Mouse (Mus musculus): ENCODE results near the gene Vezt. TPM values are rescaled to one million over a fixed set of nuclear protein-coding genes. Genes with fewer than 3 reads are reported as not detected.
A peak's percentile ranks its signal among the peaks of the same experiment; 100 is the strongest.

Vezt gene
- polyA plus RNA-seq, 1 experiment, result 25.7 TPM

GRCm38 (mm10) chr10:94049121-94049520 lies 13.5 kb upstream of the Vezt start:
- Histone ChIP-seq H3K27ac (ENCODE audit: insufficient read depth, low read length) (no peak overlapping the region), H3K27me3 (ENCODE audit: control insufficient read depth, insufficient read depth, low read length) (no peaks in the 10 kb centered on the region), H3K4me3 (replicated peaks; ENCODE audit: insufficient read depth, low read depth, low read length) (no peak overlapping the region), H3K4me1 (ENCODE audit: control insufficient read depth, insufficient read depth, low read length) (peaks cover 3% of the 10 kb centered on the region)
- 29% methylated on average over 8 of the region's 8 CpGs for WGBS
- TF ChIP-seq POLR2A (IDR thresholded peaks at IDR 0.05; ENCODE audit: borderline replicate concordance, insufficient read depth, low read length) (no peak), CTCF (IDR thresholded peaks at IDR 0.05; ENCODE audit: borderline replicate concordance, insufficient read depth, low read depth, low read length) (no peak)
- DNase-seq, result no peak

GRCm38 (mm10) chr10:94047845-94048559 lies 12.4 kb upstream of the Vezt start:
- DNase-seq, result no peak
- WGBS, result 77% methylated on average over 10 of the region's 10 CpGs
- Histone ChIP-seq H3K4me1 (ENCODE audit: control insufficient read depth, insufficient read depth, low read length) (peaks cover 3% of the 10 kb centered on the region), H3K27ac (ENCODE audit: insufficient read depth, low read length) (no peak overlapping the region), H3K27me3 (ENCODE audit: control insufficient read depth, insufficient read depth, low read length) (no peaks in the 10 kb centered on the region), H3K4me3 (replicated peaks; ENCODE audit: insufficient read depth, low read depth, low read length) (no peak overlapping the region)
- TF ChIP-seq POLR2A (IDR thresholded peaks at IDR 0.05; ENCODE audit: borderline replicate concordance, insufficient read depth, low read length) (no peak), CTCF (IDR thresholded peaks at IDR 0.05; ENCODE audit: borderline replicate concordance, insufficient read depth, low read depth, low read length) (no peak)

- 60% methylated on average over 1 of the region's 1 CpGs for WGBS
- no peak for DNase-seq
- no peak overlapping the region for H3K4me3 ChIP-seq (replicated peaks; ENCODE audit: insufficient read depth, low read depth, low read length)
- no peaks in the 10 kb centered on the region for H3K27me3 ChIP-seq (ENCODE audit: control insufficient read depth, insufficient read depth, low read length)
- H3K4me1 ChIP-seq (ENCODE audit: control insufficient read depth, insufficient read depth, low read length), result peaks cover 3% of the 10 kb centered on the region
- H3K27ac ChIP-seq (ENCODE audit: insufficient read depth, low read length), result no peak overlapping the region
- TF ChIP-seq CTCF (IDR thresholded peaks at IDR 0.05; ENCODE audit: borderline replicate concordance, insufficient read depth, low read depth, low read length) (no peak), POLR2A (IDR thresholded peaks at IDR 0.05; ENCODE audit: borderline replicate concordance, insufficient read depth, low read length) (no peak)
Measured at GRCm38 (mm10) chr10:94047024-94047423, 11.4 kb upstream of the Vezt start.

GRCm38 (mm10) chr10:94045301-94045700 lies 9.7 kb upstream of the Vezt start:
- 91% methylated on average over 13 of the region's 13 CpGs for WGBS
- no peak overlapping the region for H3K4me3 ChIP-seq (replicated peaks; ENCODE audit: insufficient read depth, low read depth, low read length)

GRCm38 (mm10) chr10:94043908-94044307 lies 8.3 kb upstream of the Vezt start:
- H3K27me3 ChIP-seq (ENCODE audit: control insufficient read depth, insufficient read depth, low read length), result no peaks in the 10 kb centered on the region
- TF ChIP-seq POLR2A (IDR thresholded peaks at IDR 0.05; ENCODE audit: borderline replicate concordance, insufficient read depth, low read length), result no peak
- no peak for DNase-seq
- H3K27ac ChIP-seq (ENCODE audit: insufficient read depth, low read length), result no peak overlapping the region
- H3K4me3 ChIP-seq (replicated peaks; ENCODE audit: insufficient read depth, low read depth, low read length), result no peak overlapping the region
- H3K4me1 ChIP-seq (ENCODE audit: control insufficient read depth, insufficient read depth, low read length), result no peaks in the 10 kb centered on the region; the same call in 1 of the 2 replicates
- 66% methylated on average over 10 of the region's 10 CpGs for WGBS

More at GRCm38 (mm10) chr10:94045301-94045700, 9.7 kb upstream of the Vezt start:
- Histone ChIP-seq H3K27ac (ENCODE audit: insufficient read depth, low read length) (no peak overlapping the region), H3K27me3 (ENCODE audit: control insufficient read depth, insufficient read depth, low read length) (no peaks in the 10 kb centered on the region), H3K4me1 (ENCODE audit: control insufficient read depth, insufficient read depth, low read length) (peaks cover 3% of the 10 kb centered on the region)
- no peak for DNase-seq
- TF ChIP-seq POLR2A (IDR thresholded peaks at IDR 0.05; ENCODE audit: borderline replicate concordance, insufficient read depth, low read length) (no peak), CTCF (IDR thresholded peaks at IDR 0.05; ENCODE audit: borderline replicate concordance, insufficient read depth, low read depth, low read length) (peak; percentile 1; the same call in 1 of the 2 replicates)

GRCm38 (mm10) chr10:94038366-94039260 lies 3.0 kb upstream of the Vezt start:
- Histone ChIP-seq H3K27ac (ENCODE audit: insufficient read depth, low read length) (no peak overlapping the region), H3K4me3 (replicated peaks; ENCODE audit: insufficient read depth, low read depth, low read length) (no peak overlapping the region), H3K4me1 (ENCODE audit: control insufficient read depth, insufficient read depth, low read length) (peaks cover 3% of the 10 kb centered on the region; the same call in 1 of the 2 replicates), H3K27me3 (ENCODE audit: control insufficient read depth, insufficient read depth, low read length) (no peaks in the 10 kb centered on the region)
- TF ChIP-seq POLR2A (IDR thresholded peaks at IDR 0.05; ENCODE audit: borderline replicate concordance, insufficient read depth, low read length) (no peak), CTCF (IDR thresholded peaks at IDR 0.05; ENCODE audit: borderline replicate concordance, insufficient read depth, low read depth, low read length) (no peak)
- DNase-seq, result peak in 1 of 2 experiments; percentile 16
- WGBS, result 73% methylated on average over 7 of the region's 7 CpGs

- Histone ChIP-seq H3K4me1 (ENCODE audit: control insufficient read depth, insufficient read depth, low read length) (peaks cover 3% of the 10 kb centered on the region; the same call in 1 of the 2 replicates), H3K27ac (ENCODE audit: insufficient read depth, low read length) (no peak overlapping the region), H3K4me3 (replicated peaks; ENCODE audit: insufficient read depth, low read depth, low read length) (no peak overlapping the region), H3K27me3 (ENCODE audit: control insufficient read depth, insufficient read depth, low read length) (no peaks in the 10 kb centered on the region)
- no peak for DNase-seq
- 71% methylated on average over 4 of the region's 4 CpGs for WGBS
- TF ChIP-seq POLR2A (IDR thresholded peaks at IDR 0.05; ENCODE audit: borderline replicate concordance, insufficient read depth, low read length), result no peak
- TF ChIP-seq CTCF (IDR thresholded peaks at IDR 0.05; ENCODE audit: borderline replicate concordance, insufficient read depth, low read depth, low read length), result no peak
Measured at GRCm38 (mm10) chr10:94037596-94037995, 2.0 kb upstream of the Vezt start.
